Mouse (Mus musculus) kidney, postnatal 36 days (tissue): ENCODE results near the gene Cyld.
A peak's percentile ranks its signal among the peaks of the same experiment; 100 is the strongest.
"Not testable (repeated sequence)": the region's sequence is repeated elsewhere in the genome, so short reads cannot be mapped to it uniquely, and the experiment has no call there.

Experiments used
- DNase-seq, 2 experiments: peaks; one replicate each; pipeline ENCODE4 v3.0.0; 2021 to 2022; ENCODE audit warnings: mixed read lengths in 2 of 2

Gene Cyld

GRCm38 (mm10) chr8:88689891-88690290 lies 6.9 kb upstream of the Cyld start:
- DNase-seq = no peak

GRCm38 (mm10) chr8:88691342-88691948 lies 5.4 kb upstream of the Cyld start:
- peak; percentile 26 to 34 for DNase-seq

GRCm38 (mm10) chr8:88691961-88692360 lies 4.9 kb upstream of the Cyld start:
- DNase-seq = no peak

GRCm38 (mm10) chr8:88692866-88693265 lies 4.0 kb upstream of the Cyld start:
- no peak for DNase-seq

- DNase-seq = no peak
Observed at GRCm38 (mm10) chr8:88693376-88693775, 3.5 kb upstream of the Cyld start.

- no peak for DNase-seq
Observed at GRCm38 (mm10) chr8:88694291-88694690, 2.5 kb upstream of the Cyld start.

GRCm38 (mm10) chr8:88696228-88696627 lies 600 bp upstream of the Cyld start:
- peak in 1 of 2 experiments; percentile 20 for DNase-seq

- DNase-seq = peak in 1 of 2 experiments; percentile 27
Observed at GRCm38 (mm10) chr8:88697642-88698031, 809 bp downstream of the Cyld start.

- no peak for DNase-seq
Observed at GRCm38 (mm10) chr8:88698048-88698447, 1.2 kb downstream of the Cyld start.

- peak in 1 of 2 experiments; percentile 44 for DNase-seq
Observed at GRCm38 (mm10) chr8:88701611-88702010, 4.8 kb downstream of the Cyld start.

GRCm38 (mm10) chr8:88702816-88703215 lies 6.0 kb downstream of the Cyld start:
- DNase-seq = no peak

- DNase-seq = no peak
Observed at GRCm38 (mm10) chr8:88723256-88723963, 26.6 kb downstream of the Cyld start.

- peak; percentile 84 to 93 for DNase-seq
Observed at GRCm38 (mm10) chr8:88755175-88755791, 58.5 kb downstream of the Cyld start.

GRCm38 (mm10) chr8:88761980-88762379 lies 65.2 kb downstream of the Cyld start:
- no peak for DNase-seq

- no peak for DNase-seq
Observed at GRCm38 (mm10) chr8:88771241-88771640, 74.4 kb downstream of the Cyld start.

GRCm38 (mm10) chr8:88774593-88775297 lies 77.9 kb downstream of the Cyld start:
- DNase-seq = no peak

GRCm38 (mm10) chr8:88775298-88775646 lies 78.4 kb downstream of the Cyld start:
- DNase-seq = no peak

- DNase-seq = no peak
Observed at GRCm38 (mm10) chr8:88780142-88780541, 83.3 kb downstream of the Cyld start.

GRCm38 (mm10) chr8:88781283-88781682 lies 84.5 kb downstream of the Cyld start:
- DNase-seq = no peak

GRCm38 (mm10) chr8:88783722-88784121 lies 86.9 kb downstream of the Cyld start:
- DNase-seq = no peak

GRCm38 (mm10) chr8:88788335-88788734 lies 91.5 kb downstream of the Cyld start:
- DNase-seq = not testable (repeated sequence)

GRCm38 (mm10) chr8:88792691-88793323 lies 96.0 kb downstream of the Cyld start:
- peak; percentile 38 to 74 for DNase-seq

GRCm38 (mm10) chr8:88793324-88793722 lies 96.5 kb downstream of the Cyld start:
- DNase-seq = peak in 1 of 2 experiments; percentile 3
